Mouse (Mus musculus): ENCODE measurements around the gene Trim30a. TPM values are rescaled to one million over a fixed set of nuclear protein-coding genes. Genes with fewer than 3 reads are reported as not detected.
"Not testable (repeated sequence)": the region's sequence is repeated elsewhere in the genome, so short reads cannot be mapped to it uniquely, and the experiment has no call there.

The Trim30a gene
- 1.3 and 1.4 TPM in 2 replicates for polyA plus RNA-seq (2011; ENCODE audit: insufficient read depth, insufficient read length, low read depth, missing spikeins)

GRCm38 (mm10) chr7:104465065-104465744, at the start of gene Trim30a:
Trim30a (minus strand) TSS chr7:104465193.
- Histone ChIP-seq H3K9me3 (replicated peaks; ENCODE audit: control insufficient read depth, insufficient read depth, low read length, poor library complexity, severe bottlenecking) (no peaks in the 10 kb centered on the region), H3K4me1 (ENCODE audit: control insufficient read depth, insufficient read depth, low read length) (no peaks in the 10 kb centered on the region), H3K36me3 (ENCODE audit: control insufficient read depth, insufficient read depth, low read length, poor library complexity, severe bottlenecking) (no peaks in the 10 kb centered on the region), H3K27ac (ENCODE audit: insufficient read depth, low read length) (no peak within 1 kb of the TSS), H3K4me3 (ENCODE audit: low read depth, low read length) (no peak within 1 kb of the TSS), H3K27me3 (ENCODE audit: control insufficient read depth, insufficient read depth, low read length, poor library complexity, severe bottlenecking) (no peaks in the 10 kb centered on the region), H3K9ac (ENCODE audit: low read depth, poor library complexity, severe bottlenecking) (no peak within 1 kb of the TSS)
- TF ChIP-seq POLR2A (IDR thresholded peaks at IDR 0.05; ENCODE audit: insufficient read depth, low read length) (no peak), EP300 (IDR thresholded peaks at IDR 0.05; ENCODE audit: insufficient read depth, low read depth, low read length) (no peak)

GRCm38 (mm10) chr7:104507421-104508065, 42.5 kb upstream of the Trim30a start, which contains the start of gene Trim30d:
Trim30d (minus strand) TSS chr7:104507849.
- not testable (repeated sequence) for H3K4me3 ChIP-seq (ENCODE audit: low read depth, low read length); H3K9me3 ChIP-seq (replicated peaks; ENCODE audit: control insufficient read depth, insufficient read depth, low read length, poor library complexity, severe bottlenecking); H3K27ac ChIP-seq (ENCODE audit: insufficient read depth, low read length); H3K36me3 ChIP-seq (ENCODE audit: control insufficient read depth, insufficient read depth, low read length, poor library complexity, severe bottlenecking); H3K27me3 ChIP-seq (ENCODE audit: control insufficient read depth, insufficient read depth, low read length, poor library complexity, severe bottlenecking); H3K4me1 ChIP-seq (ENCODE audit: control insufficient read depth, insufficient read depth, low read length); H3K9ac ChIP-seq (ENCODE audit: low read depth, poor library complexity, severe bottlenecking)

GRCm38 (mm10) chr7:104501589-104502371, 36.8 kb upstream of the Trim30a start:
- Histone ChIP-seq H3K27ac (ENCODE audit: insufficient read depth, low read length) (no peak overlapping the region), H3K9me3 (replicated peaks; ENCODE audit: control insufficient read depth, insufficient read depth, low read length, poor library complexity, severe bottlenecking) (no peaks in the 10 kb centered on the region), H3K27me3 (ENCODE audit: control insufficient read depth, insufficient read depth, low read length, poor library complexity, severe bottlenecking) (peaks cover 2% of the 10 kb centered on the region; the same call in 1 of the 2 replicates), H3K9ac (ENCODE audit: low read depth, poor library complexity, severe bottlenecking) (peak overlapping the region; percentile 73), H3K36me3 (ENCODE audit: control insufficient read depth, insufficient read depth, low read length, poor library complexity, severe bottlenecking) (no peaks in the 10 kb centered on the region), H3K4me1 (ENCODE audit: control insufficient read depth, insufficient read depth, low read length) (no peaks in the 10 kb centered on the region), H3K4me3 (ENCODE audit: low read depth, low read length) (peak overlapping the region; percentile 52)
- no peak for TF ChIP-seq POLR2A (IDR thresholded peaks at IDR 0.05; ENCODE audit: insufficient read depth, low read length)
- TF ChIP-seq CTCF (IDR thresholded peaks at IDR 0.05; ENCODE audit: low read depth, low read length): no peak
- TF ChIP-seq EP300 (IDR thresholded peaks at IDR 0.05; ENCODE audit: insufficient read depth, low read depth, low read length): no peak

GRCm38 (mm10) chr7:104501186-104501585, 36.2 kb upstream of the Trim30a start:
- H3K27me3 ChIP-seq (ENCODE audit: control insufficient read depth, insufficient read depth, low read length, poor library complexity, severe bottlenecking); H3K27ac ChIP-seq (ENCODE audit: insufficient read depth, low read length); H3K4me1 ChIP-seq (ENCODE audit: control insufficient read depth, insufficient read depth, low read length); H3K9ac ChIP-seq (ENCODE audit: low read depth, poor library complexity, severe bottlenecking); H3K9me3 ChIP-seq (replicated peaks; ENCODE audit: control insufficient read depth, insufficient read depth, low read length, poor library complexity, severe bottlenecking); H3K4me3 ChIP-seq (ENCODE audit: low read depth, low read length); H3K36me3 ChIP-seq (ENCODE audit: control insufficient read depth, insufficient read depth, low read length, poor library complexity, severe bottlenecking): not testable (repeated sequence)

- not testable (repeated sequence) for H3K9ac ChIP-seq (ENCODE audit: low read depth, poor library complexity, severe bottlenecking); H3K27ac ChIP-seq (ENCODE audit: insufficient read depth, low read length); H3K9me3 ChIP-seq (replicated peaks; ENCODE audit: control insufficient read depth, insufficient read depth, low read length, poor library complexity, severe bottlenecking); H3K4me3 ChIP-seq (ENCODE audit: low read depth, low read length); H3K36me3 ChIP-seq (ENCODE audit: control insufficient read depth, insufficient read depth, low read length, poor library complexity, severe bottlenecking); H3K27me3 ChIP-seq (ENCODE audit: control insufficient read depth, insufficient read depth, low read length, poor library complexity, severe bottlenecking); H3K4me1 ChIP-seq (ENCODE audit: control insufficient read depth, insufficient read depth, low read length)
Observed at GRCm38 (mm10) chr7:104499464-104499863, 34.5 kb upstream of the Trim30a start.

- no peaks in the 10 kb centered on the region for H3K9me3 ChIP-seq (replicated peaks; ENCODE audit: control insufficient read depth, insufficient read depth, low read length, poor library complexity, severe bottlenecking)
Observed at GRCm38 (mm10) chr7:104445961-104446645, 18.9 kb downstream of the Trim30a start.

More at GRCm38 (mm10) chr7:104445961-104446645, 18.9 kb downstream of the Trim30a start:
- no peaks in the 10 kb centered on the region for H3K4me1 ChIP-seq (ENCODE audit: control insufficient read depth, insufficient read depth, low read length)
- H3K27ac ChIP-seq (ENCODE audit: insufficient read depth, low read length): no peak overlapping the region
- TF ChIP-seq POLR2A (IDR thresholded peaks at IDR 0.05; ENCODE audit: insufficient read depth, low read length): no peak
- TF ChIP-seq CTCF (IDR thresholded peaks at IDR 0.05; ENCODE audit: low read depth, low read length): no peak
- no peak for TF ChIP-seq EP300 (IDR thresholded peaks at IDR 0.05; ENCODE audit: insufficient read depth, low read depth, low read length)
- no peak overlapping the region for H3K9ac ChIP-seq (ENCODE audit: low read depth, poor library complexity, severe bottlenecking)
- H3K36me3 ChIP-seq (ENCODE audit: control insufficient read depth, insufficient read depth, low read length, poor library complexity, severe bottlenecking): no peaks in the 10 kb centered on the region
- H3K27me3 ChIP-seq (ENCODE audit: control insufficient read depth, insufficient read depth, low read length, poor library complexity, severe bottlenecking): no peaks in the 10 kb centered on the region
- no peak overlapping the region for H3K4me3 ChIP-seq (ENCODE audit: low read depth, low read length)

All from ES-Bruce4 (cell line).